Mouse (Mus musculus): ENCODE data around the gene Sec11a.

- TF ChIP-seq CTCF (IDR thresholded peaks at IDR 0.05; ENCODE audit: extremely low read depth, insufficient read depth, low read length) (no peak), POLR2A (IDR thresholded peaks at IDR 0.05; ENCODE audit: extremely low read depth, insufficient read depth, low read length) (no peak; the same call in 1 of the 2 replicates)
These were observed 58.5 kb downstream of the Sec11a start for GRCm38 (mm10) chr7:80889021-80889511.
